Mouse (Mus musculus) forebrain, embryonic 13.5 days (tissue): ENCODE data around the gene Gm49321. TPM values are rescaled to one million over a fixed set of nuclear protein-coding genes. Genes with fewer than 3 reads are reported as not detected.

Source experiments
- ATAC-seq: fragments of 200-750 bp; cut with Nextera tagmentation; 2 replicates; pipeline ENCODE4 v1.8.0; 2017
- H3K27ac ChIP-seq: fragments of 300-500 bp; sonication (generic); 2 replicates; pipeline ENCODE4 v1.5.1; 2015; ENCODE audit warnings: inconsistent platforms, mild to moderate bottlenecking, moderate library complexity
- H3K27me3 ChIP-seq: fragments of 300-500 bp; sonication (generic); 2 replicates; pipeline ENCODE4 v1.6.1; 2015; ENCODE audit warnings: mild to moderate bottlenecking, inconsistent platforms
- H3K36me3 ChIP-seq: fragments of 300-500 bp; sonication (generic); 2 replicates; pipeline ENCODE4 v1.6.1; 2015; ENCODE audit warnings: mild to moderate bottlenecking, inconsistent platforms; ENCODE audit not compliant: poor library complexity, severe bottlenecking
- H3K4me1 ChIP-seq: fragments of 300-500 bp; sonication (generic); 2 replicates; pipeline ENCODE4 v1.6.1; 2015; ENCODE audit warnings: inconsistent platforms
- H3K4me2 ChIP-seq: fragments of 300-500 bp; sonication (generic); 2 replicates; pipeline ENCODE4 v1.6.1; 2015; ENCODE audit warnings: inconsistent platforms, mild to moderate bottlenecking, moderate library complexity
- H3K4me3 ChIP-seq: fragments of 300-500 bp; sonication (generic); 2 replicates; pipeline ENCODE4 v1.5.1; 2015; ENCODE audit warnings: mild to moderate bottlenecking, inconsistent platforms
- H3K9ac ChIP-seq: fragments of 300-500 bp; sonication (generic); 2 replicates; pipeline ENCODE4 v1.6.1; 2015; ENCODE audit warnings: mild to moderate bottlenecking, inconsistent platforms
- H3K9me3 ChIP-seq: fragments of 300-500 bp; sonication (generic); replicated peaks from 2 replicates; pipeline ENCODE4 v1.6.1; 2016; ENCODE audit warnings: inconsistent platforms
- WGBS: fragments of 180-500 bp; shearing (Covaris S2); methylation state at CpG from one replicate; pipeline ENCODE4 v1.1.7; 2015; 5-methylcytosine and 5-hydroxymethylcytosine counted together
- polyA plus RNA-seq: library from polyadenylated mRNA; unstranded; fragments of >200 nt; fragmentation: Nextera tagmentation; extraction: Ambion mirVana; gene quantifications from 2 replicates; pipeline ENCODE4 v1.2.1, GENCODE M21; 2015

Gm49321 gene
- polyA plus RNA-seq, 1 experiment from 2014 or later, result 17.9 TPM

DNA sequence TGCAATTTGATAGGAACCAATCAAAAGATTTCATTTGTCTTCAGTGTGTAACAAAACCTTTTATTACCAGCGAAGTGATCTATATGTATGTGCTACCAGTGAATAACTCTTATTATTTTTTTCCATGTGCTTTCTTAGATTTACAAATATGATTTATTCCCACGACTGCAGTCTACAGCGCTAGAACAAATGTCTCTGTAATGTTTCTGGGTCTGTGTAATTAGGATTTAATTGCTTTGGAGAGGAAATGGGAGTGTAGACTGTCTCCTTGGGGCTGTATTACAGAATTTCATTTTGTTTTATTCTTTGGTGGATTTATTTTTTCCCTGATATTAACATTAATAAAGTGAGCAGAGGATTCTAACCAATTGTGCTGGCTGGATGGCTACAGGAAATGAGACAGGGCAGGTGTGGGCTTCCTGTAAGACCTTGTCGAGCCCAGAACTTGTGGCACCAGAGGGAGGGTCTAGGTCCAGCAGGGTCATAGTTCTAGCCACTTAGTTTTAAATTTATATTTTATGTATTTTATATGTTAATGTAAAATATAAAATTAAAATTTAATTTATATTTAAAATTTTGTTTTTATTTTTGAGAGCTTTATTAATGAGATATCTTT lies 51.0 kb downstream of the Gm49321 start:
- no peak for ATAC-seq
- 91% methylated on average over 4 of the region's 4 CpGs for WGBS
- H3K27ac ChIP-seq, result no peak overlapping the region
- H3K4me1 ChIP-seq, result no peaks in the 10 kb centered on the region
- no peaks in the 10 kb centered on the region for H3K27me3 ChIP-seq
- no peak overlapping the region for H3K4me3 ChIP-seq
- peaks cover 26% of the 10 kb centered on the region for H3K36me3 ChIP-seq
- no peak overlapping the region for H3K9ac ChIP-seq
- H3K4me2 ChIP-seq, result no peak overlapping the region
- H3K9me3 ChIP-seq, result no peaks in the 10 kb centered on the region

- no peak overlapping the region for H3K9ac ChIP-seq
- ATAC-seq, result no peak
- H3K4me1 ChIP-seq, result no peaks in the 10 kb centered on the region
These were observed 52.1 kb downstream of the Gm49321 start for GRCm38 (mm10) chr12:73989594-73989993.

GRCm38 (mm10) chr12:73996906-73997296 lies 59.4 kb downstream of the Gm49321 start:
- WGBS, result 16% methylated on average over 12 of the region's 12 CpGs
- peaks cover 27% of the 10 kb centered on the region for H3K27me3 ChIP-seq
- peak overlapping the region; percentile 82 for H3K9ac ChIP-seq
- peak overlapping the region; percentile 66 for H3K4me3 ChIP-seq
- no peaks in the 10 kb centered on the region for H3K9me3 ChIP-seq
- no peak overlapping the region for H3K27ac ChIP-seq
- H3K36me3 ChIP-seq, result no peaks in the 10 kb centered on the region
- peaks cover 5% of the 10 kb centered on the region for H3K4me1 ChIP-seq
- H3K4me2 ChIP-seq, result peak overlapping the region; percentile 80
- peak; percentile 37 for ATAC-seq

More at GRCm38 (mm10) chr12:73989594-73989993, 52.1 kb downstream of the Gm49321 start:
- H3K36me3 ChIP-seq, result peaks cover 18% of the 10 kb centered on the region
- no peak overlapping the region for H3K27ac ChIP-seq
- H3K9me3 ChIP-seq, result no peaks in the 10 kb centered on the region
- no peaks in the 10 kb centered on the region for H3K27me3 ChIP-seq
- no peak overlapping the region for H3K4me2 ChIP-seq
- no peak overlapping the region for H3K4me3 ChIP-seq

DNA sequence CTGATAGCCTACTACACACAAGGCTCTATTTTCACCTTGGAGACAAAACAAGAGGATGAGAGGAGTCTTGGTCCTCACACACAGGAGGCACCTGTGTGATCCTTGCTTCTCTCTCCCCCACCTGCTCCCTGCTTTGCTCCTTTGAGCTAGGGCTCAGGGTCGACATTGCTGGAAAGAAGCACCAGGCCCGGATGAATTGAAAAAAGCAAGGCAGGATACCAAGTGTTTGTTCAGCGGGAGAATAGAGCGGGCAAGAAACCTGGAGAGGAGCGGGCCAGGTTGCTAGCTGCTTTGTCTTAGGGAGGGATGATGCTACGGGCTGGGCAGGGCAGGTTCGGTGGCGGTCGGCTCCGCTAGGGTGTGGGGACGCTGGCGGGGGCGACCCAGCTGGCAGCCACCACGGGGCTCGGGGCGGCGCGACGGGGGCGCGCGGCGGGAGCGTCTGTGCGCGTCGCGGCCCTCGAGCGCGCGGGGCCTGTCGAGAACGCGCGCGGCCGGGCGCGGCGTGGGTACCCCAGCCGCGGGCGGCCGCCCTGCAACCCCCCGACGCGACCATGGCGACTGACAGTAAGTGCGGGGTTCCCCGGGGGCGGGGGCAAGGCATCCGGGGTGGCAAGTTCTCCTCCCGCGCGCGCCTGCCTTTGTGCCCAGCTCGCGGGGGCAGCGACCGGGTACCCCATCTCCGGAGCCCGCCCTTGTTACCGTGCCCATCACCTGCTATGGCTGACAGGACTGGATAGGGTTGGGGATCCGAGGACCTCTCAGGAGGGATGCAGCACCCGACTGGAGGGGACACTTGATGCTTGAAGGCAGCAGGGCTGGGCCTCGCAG lies 60.1 kb downstream of the Gm49321 start, which contains the start of gene Syt16:
Gene Syt16, plus strand, starts transcription at position 365 of the 831 bp plus-strand sequence.
- H3K9ac ChIP-seq, result peak within 1 kb of the TSS; percentile 82

GRCm38 (mm10) chr12:73998128-73998456 lies 60.6 kb downstream of the Gm49321 start:
- Histone ChIP-seq H3K4me1 (peaks cover 5% of the 10 kb centered on the region), H3K36me3 (no peaks in the 10 kb centered on the region), H3K4me2 (peak overlapping the region; percentile 80), H3K27ac (no peak overlapping the region), H3K4me3 (peak overlapping the region; percentile 66), H3K9me3 (no peaks in the 10 kb centered on the region), H3K27me3 (peaks cover 27% of the 10 kb centered on the region), H3K9ac (peak overlapping the region; percentile 82)
- 28% methylated on average over 5 of the region's 5 CpGs for WGBS
- ATAC-seq, result no peak; the same call in none of the 2 replicates

More for the DNA sequence above, 60.1 kb downstream of the Gm49321 start, which contains the start of gene Syt16:
- Histone ChIP-seq H3K36me3 (no peaks in the 10 kb centered on the region), H3K27ac (peak within 1 kb of the TSS; percentile 57), H3K4me3 (peak within 1 kb of the TSS; percentile 66), H3K4me2 (peak within 1 kb of the TSS; percentile 80), H3K4me1 (peaks cover 5% of the 10 kb centered on the region), H3K27me3 (peaks cover 27% of the 10 kb centered on the region), H3K9me3 (no peaks in the 10 kb centered on the region)
- ATAC-seq, result peak; percentile 84
- WGBS, result under 1% methylated on average over 47 of the region's 67 CpGs

- WGBS, result 90% methylated on average over 9 of the region's 9 CpGs
- Histone ChIP-seq H3K4me2 (no peak overlapping the region), H3K36me3 (no peaks in the 10 kb centered on the region), H3K27ac (no peak overlapping the region), H3K9me3 (no peaks in the 10 kb centered on the region), H3K4me1 (peaks cover 5% of the 10 kb centered on the region), H3K27me3 (peaks cover 13% of the 10 kb centered on the region; the same call in 1 of the 2 replicates), H3K4me3 (no peak overlapping the region), H3K9ac (no peak overlapping the region)
- no peak for ATAC-seq
These were observed 65.0 kb downstream of the Gm49321 start for GRCm38 (mm10) chr12:74002449-74002848.

DNA sequence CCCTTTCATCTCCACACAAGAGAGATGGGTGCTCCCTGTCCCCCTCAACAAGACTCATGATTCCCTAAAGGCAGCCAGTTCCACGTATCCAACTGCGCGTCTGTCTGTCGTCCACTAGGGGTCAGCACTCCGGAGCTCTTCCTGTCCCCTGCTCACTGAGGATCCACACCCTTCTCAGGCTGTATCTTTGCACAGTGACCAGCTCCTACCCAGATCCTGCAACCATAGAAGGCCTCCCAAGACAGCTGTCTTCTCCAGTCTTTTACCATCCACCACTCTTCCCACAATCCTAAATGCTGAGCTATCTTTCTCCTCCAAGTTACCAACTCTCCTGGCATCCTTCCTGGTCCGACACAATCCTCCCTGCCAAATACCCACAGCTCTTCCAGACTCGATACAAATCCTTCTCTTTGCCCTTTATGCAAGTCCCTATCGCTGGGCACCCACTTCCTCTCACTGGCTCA lies 72.0 kb downstream of the Gm49321 start:
- Histone ChIP-seq H3K9ac (no peak overlapping the region), H3K4me1 (no peaks in the 10 kb centered on the region), H3K9me3 (no peaks in the 10 kb centered on the region), H3K27me3 (no peaks in the 10 kb centered on the region), H3K36me3 (no peaks in the 10 kb centered on the region), H3K4me3 (no peak overlapping the region), H3K27ac (no peak overlapping the region), H3K4me2 (no peak overlapping the region)
- WGBS, result 25% methylated on average over 8 of the region's 8 CpGs
- ATAC-seq, result peak; percentile 66

DNA sequence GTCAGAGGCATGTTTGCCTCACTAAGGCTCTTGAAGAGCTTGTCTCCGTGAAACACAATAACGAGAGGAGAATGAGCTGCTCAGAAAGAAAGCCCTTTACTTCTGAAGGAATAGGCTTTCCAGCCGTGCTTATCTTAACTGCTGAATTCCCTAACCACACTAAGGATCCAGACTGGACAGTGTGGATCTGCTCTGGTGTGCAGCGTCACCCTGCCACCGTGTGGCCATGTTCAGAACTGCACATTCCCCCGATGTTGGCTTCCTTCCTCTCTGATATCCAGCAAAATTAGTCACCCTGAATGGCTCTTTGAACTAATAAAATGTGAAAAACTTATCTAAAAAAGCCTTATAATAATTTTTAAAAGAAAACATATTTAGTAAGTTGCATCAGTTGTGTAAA lies 76.3 kb downstream of the Gm49321 start:
- peak; percentile 85 for ATAC-seq
- Histone ChIP-seq H3K4me3 (no peak overlapping the region), H3K4me2 (no peak overlapping the region; the same call in 1 of the 2 replicates), H3K27ac (no peak overlapping the region), H3K9ac (no peak overlapping the region), H3K9me3 (no peaks in the 10 kb centered on the region), H3K36me3 (no peaks in the 10 kb centered on the region), H3K4me1 (no peaks in the 10 kb centered on the region), H3K27me3 (no peaks in the 10 kb centered on the region)
- WGBS, result 1% methylated on average over 6 of the region's 6 CpGs

DNA sequence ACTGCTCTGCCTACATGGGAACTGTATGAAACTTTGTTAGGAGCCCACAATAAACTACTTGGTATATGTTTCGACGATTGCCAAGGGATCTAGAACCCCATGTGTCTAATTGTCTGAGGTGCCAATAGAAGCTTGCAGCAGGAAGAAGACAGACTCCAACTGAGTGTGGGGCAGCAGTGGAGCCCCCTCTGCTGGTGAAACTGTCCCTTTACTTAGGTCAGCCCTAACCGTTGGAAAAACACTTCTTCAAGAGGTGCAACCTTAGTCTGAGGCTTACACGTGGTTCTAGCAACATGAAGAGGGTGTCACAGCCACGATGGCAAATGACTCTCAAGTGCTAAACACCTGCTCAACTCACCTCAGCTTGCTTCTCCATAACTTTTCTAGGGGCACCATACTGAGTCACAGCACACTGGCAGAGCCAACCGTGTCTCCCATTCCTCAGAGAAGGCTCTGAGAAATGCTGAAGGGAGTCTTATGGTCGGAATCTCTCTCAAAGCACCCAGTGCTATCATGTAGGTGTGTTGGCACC lies 77.4 kb downstream of the Gm49321 start:
- Histone ChIP-seq H3K4me1 (no peaks in the 10 kb centered on the region), H3K4me2 (no peak overlapping the region), H3K4me3 (no peak overlapping the region), H3K27me3 (no peaks in the 10 kb centered on the region), H3K9ac (no peak overlapping the region), H3K9me3 (no peaks in the 10 kb centered on the region), H3K36me3 (no peaks in the 10 kb centered on the region), H3K27ac (no peak overlapping the region)
- WGBS, result 66% methylated on average over 7 of the region's 7 CpGs
- no peak for ATAC-seq

- Histone ChIP-seq H3K4me2 (no peak overlapping the region), H3K9me3 (no peaks in the 10 kb centered on the region), H3K9ac (no peak overlapping the region), H3K4me3 (no peak overlapping the region), H3K27me3 (no peaks in the 10 kb centered on the region), H3K27ac (no peak overlapping the region), H3K36me3 (no peaks in the 10 kb centered on the region), H3K4me1 (no peaks in the 10 kb centered on the region)
- 88% methylated on average over 5 of the region's 5 CpGs for WGBS
- ATAC-seq, result no peak
These were observed 78.0 kb downstream of the Gm49321 start for GRCm38 (mm10) chr12:74015491-74015890.
